Mouse (Mus musculus) megakaryocyte progenitor cell, adult 5-6 weeks (primary cell): ENCODE data around the gene Ldlrap1. TPM values are rescaled to one million over a fixed set of nuclear protein-coding genes. Genes with fewer than 3 reads are reported as not detected.

Experiments used
- ATAC-seq: replicated peaks from 2 replicates; pipeline ENCODE4 v1.8.0; 2016; ENCODE audit warnings: mild to moderate bottlenecking, moderate TSS enrichment, inconsistent platforms; ENCODE audit not compliant: poor library complexity
- total RNA-seq, 2 experiments: library from RNA; stranded (forward) in 1 of 2; stranded (reverse) in 1 of 2; fragments of 157-497, 149-512 nt in 1 of 2; fragments of 200-1000 nt in 1 of 2; gene quantifications; 2 replicates each; pipeline versions ENCODE4 v1.2.3 to v1.2.4; 2015 to 2017

Gene Ldlrap1
- total RNA-seq, 2 experiments from 2014 or later: 13.3 to 13.7 TPM

DNA sequence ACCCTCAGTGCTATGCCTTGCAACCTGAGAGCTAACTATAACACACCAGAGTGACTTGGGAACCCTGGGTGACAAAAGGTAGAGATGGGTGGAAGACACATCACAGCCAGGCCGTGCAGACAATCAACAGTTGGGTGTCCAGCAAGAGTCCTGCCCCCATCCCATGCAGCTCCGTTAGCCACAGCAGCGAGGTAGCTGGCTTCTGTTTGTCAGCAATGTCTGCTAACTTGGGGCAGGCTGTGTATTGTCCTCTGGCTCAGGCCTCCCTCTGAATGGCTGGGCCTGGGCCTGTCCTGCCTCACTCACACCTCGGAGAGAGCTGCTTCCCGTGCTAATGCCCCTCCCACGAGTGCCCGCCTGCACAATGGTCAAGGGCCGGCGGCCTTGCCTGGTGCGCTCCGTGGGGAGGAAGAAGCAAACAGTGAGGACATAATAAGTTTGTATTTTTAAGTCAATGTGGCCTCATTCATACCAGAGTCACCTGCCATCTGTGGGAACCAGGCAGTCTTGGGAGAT, 14.9 kb downstream of the Ldlrap1 start:
- no peak for ATAC-seq

DNA sequence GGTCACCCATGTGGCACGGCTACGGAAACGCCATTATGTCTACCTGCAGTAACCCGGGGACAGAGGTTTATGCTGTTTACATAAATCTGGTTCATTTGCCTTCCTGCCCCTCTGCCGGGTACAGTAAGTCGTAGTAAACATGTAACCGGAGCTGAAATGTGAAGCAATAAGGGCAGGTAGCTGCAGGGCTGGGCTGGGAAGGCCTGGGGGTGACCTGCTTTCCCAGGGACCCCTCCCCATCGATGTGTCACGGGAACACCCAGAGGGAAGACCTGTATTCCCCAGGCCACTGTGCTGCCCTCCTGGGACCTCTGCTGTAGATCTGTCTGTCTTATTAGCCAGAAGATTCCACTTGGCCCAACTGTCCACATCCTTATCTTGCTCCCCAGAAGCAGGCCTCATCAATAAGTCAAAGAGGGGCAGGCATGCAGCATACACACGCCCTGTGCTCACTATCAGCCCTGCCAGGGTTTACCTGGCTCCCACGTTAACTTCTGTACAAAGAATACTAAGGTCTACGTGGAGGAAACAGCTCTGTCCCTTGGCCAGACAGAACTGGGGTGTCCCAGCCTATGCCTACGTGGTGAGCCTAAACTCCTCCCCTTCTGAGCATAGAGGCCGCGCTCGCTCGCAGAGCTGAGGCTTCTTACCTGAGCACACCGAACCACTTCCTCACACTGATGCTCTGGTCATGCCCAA, 16.0 kb downstream of the Ldlrap1 start:
- peak; percentile 52 for ATAC-seq

DNA sequence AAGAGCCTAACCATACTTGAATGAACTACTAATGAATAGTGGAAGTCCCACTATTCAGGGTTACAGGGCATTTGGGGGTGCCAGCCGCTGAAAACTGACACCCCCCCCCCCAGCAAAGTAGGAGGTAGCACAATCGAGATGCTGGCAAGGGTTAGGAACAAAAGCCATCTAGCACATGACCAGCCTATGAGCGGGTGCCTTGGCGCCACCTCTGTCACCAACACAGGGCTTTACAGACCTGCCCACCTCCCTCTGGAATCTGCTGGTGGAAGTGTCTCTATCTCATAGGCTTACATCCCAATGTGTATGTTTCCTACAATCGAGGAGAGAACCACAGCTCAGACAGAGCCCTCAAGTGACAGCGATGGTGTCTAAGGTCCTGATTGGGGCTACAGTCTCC, 17.0 kb downstream of the Ldlrap1 start:
- no peak for ATAC-seq

DNA sequence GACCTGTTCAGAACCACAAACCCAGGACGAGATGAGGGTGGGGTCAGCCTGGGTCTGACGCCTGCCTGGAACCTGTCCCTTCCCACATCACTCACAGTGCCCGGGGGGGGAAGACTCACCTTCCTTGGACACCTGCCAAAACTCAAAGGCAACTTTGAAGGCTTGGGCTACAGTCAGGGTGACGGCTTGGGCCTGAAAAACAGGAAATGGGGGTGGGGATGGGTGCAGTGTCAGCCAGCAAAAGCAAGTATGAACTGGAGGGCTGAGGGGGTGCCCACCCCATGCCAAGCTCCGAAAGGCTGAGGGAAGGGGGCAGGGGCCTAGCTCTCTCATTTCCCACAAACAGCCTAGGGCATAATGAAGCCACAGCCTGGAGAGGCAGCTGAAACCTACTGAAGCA, 17.6 kb downstream of the Ldlrap1 start:
- ATAC-seq: no peak

DNA sequence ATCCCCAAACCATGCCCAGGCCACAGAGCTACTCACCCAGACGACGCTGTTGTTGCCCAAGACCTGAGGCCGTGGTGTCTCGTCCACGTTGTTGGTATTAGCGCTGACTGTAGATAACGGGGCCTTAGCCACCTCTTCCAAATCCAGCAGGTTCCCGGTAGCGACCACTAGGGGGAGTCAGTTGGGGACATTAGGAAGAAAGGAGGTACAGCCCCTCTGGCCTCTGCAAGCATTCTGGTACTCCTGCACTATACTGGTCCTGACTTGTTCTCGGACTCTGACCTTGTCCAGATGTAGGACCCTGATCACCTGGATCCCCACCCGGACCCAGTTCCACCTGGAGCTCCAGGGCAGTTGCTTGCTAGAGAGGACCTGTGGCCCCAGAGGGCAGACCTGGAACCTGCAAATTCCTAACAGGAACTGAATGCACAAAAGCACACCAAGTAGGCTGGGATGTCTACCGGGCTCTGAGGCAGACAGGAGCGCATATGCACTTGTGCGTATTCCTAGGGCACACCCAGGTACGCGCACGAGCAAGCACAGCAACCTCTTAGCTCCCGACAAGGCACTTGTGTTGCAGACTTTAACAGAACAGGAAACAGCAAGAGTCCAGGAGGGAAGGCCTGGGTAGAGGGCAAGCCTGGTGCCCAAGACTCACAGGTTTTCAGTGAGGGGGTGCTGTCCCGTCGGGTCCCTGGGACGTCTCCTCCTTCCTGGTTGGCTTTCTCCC, 18.4 kb downstream of the Ldlrap1 start:
- peak; percentile 65 for ATAC-seq

DNA sequence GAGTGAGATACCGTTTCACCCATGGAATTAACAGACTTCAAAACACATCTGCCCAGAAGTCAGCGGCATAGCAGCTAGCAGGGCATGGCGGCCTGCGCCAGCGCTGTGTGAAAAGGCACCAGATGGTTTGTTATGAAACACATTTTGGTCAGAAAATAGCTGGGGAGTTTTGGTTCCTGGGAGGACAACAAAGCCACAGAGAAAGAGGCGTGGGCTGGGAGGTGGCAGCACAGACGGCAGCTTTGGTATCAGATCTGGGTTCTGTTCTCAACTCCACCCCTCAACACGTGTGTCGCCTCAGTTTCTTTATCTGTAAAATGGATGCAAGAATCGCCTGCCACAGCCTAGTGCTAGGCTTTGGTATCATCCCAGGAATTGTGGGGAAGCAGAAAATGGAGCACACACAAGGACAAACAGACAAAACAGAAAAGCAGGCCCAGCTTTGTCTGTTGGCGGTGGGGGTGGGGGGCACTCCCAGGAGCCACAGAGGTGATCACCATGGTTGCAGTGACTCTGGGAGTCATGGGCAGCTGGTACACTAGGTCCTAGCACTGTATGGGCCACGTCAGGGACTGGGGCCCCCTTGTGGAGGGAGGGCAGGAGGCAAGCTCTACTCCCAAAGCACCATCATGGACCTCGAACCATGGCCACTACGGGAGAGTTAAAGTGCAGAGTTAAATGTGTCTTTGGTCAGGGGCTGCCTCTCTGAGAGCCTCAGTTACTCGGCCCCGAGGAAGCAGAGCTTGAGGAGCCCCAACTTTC, 21.7 kb downstream of the Ldlrap1 start:
- peak; percentile 24; the same call in 1 of the 2 replicates for ATAC-seq

DNA sequence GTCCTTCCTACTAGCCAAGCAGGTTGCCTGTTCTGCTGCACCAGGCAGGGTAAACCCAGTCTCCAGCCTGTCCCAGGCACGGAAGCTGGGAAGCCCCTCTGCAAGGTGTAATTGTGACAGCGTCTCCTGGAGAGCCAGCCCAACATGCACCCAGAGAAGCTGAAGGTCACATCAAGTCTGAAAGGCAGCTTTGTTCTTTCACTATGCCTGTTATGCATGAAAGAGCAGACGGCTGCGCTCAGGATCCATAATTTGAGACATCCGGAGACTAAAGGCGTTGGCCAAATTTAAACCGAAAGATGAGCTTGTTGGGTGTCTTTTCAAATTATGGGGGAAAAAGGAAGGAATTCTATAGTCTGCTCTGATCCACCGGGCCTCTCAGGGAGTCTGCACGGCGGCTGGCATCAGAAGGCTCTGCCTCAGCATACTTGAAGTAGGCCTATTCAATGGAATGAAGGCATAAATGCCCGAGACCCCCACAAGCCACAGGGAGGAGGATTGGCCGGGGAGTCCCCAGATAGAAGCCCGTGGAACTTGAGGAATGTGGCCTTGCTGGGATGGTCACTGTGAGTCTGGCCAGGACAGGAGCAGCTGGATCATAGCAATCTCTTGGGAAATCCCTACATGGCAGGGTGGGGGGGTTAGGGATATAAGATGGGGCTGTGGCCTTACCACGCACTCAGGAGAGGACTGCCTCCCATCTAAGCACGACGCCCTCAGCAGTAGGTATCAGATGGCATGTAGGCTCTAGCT, 23.8 kb downstream of the Ldlrap1 start:
- no peak for ATAC-seq

DNA sequence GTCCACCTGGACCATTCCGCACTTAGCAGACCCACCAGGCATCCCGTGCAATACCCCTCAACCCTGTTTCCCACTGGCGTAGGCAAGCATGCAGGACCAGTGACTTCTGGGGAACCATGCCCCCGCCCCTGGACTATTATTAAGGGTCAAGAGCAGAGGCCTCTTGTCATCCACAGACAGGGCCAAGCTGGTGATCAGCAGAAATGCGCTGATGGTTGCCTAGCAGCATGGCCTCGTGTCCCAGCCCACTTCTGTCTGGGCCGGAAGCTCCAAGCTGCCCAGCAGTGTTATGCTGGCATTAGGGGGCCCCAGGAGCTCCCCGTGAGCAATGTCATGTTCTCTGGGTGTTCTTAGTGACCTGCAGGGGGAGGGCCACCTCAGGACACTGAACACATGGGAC, 25.9 kb downstream of the Ldlrap1 start:
- no peak for ATAC-seq

DNA sequence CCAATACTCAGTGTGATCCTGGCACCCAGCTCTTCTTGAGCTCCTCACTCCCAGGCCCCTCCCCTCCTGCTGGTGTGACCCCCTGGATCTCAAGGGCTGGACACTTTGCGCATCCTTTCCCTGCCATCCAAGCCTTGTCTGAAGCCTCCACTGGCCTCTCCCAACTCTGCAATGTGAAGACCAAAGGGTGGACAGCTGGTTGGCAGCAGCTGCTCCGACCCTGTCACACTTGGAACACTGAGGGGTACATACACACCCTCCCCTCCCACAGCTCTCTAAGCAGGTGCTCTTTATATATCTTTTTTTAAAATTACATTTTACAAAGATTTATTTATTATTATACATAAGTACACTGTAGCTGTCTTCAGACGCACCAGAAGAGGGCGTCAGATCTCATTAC, 27.6 kb downstream of the Ldlrap1 start:
- no peak for ATAC-seq

DNA sequence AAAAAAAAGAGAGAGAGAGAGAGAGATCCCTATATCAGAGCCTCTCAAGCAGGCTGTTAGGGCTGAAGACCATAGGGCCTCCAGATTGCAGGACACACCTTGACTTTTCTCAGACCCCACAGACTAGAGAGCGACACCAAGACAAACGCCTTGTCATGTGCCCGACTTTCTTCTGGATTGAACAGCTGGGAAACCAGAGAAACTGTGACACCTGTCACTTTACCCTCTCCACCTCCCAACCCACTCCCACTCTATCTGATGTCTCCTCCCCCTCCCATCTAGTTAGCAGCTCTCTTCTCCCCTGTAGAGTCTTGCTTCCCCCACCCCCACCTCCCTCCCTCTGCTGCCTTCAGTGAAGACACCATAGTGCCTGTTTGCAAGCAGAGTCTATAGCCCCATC, 28.3 kb downstream of the Ldlrap1 start:
- no peak for ATAC-seq

DNA sequence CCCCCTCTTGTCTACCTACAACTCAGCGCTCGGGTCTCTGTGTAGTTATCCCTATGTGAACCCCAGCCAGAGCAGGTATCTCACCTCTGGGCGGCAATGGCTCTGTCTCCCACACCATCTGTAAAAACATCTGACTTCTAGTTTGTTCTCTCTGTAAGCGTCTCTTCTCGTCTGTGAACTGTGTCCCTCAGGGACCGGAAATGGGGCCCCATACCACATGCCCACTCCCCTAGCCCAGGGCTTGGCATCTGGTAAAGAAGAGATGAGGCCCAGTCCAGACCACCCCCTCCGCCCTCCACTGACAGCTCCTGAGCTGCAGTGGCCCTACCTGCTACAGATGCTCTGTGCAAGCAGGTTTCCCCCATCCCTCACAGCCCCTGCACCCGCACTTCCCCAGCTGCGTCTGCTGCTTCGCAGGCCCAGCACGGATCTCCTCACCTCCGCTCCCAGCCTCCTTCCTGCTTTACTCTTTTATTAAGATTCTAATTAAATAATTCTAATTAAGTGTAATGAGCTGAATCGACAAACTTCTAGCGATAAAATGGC, 30.4 kb downstream of the Ldlrap1 start:
- ATAC-seq: no peak

DNA sequence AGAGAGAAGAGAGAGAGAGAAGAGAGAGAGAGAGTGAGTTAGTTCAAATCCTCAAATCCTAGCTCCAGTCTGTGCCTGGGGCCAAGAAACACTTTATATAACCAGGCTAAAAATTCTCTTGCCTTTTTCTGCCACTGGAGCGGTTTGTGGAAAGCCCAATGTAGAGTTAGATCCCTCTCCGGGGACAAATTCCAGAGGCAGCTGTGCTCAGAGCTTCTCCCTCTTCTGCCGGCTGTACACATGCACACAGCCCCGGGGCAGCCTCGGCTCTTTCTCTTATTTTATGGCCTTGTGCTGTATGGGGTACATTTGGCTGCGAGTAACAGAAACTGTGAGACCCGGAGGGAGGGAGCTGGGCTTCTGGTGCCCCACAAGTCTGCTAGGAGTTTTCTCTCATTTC, 31.7 kb downstream of the Ldlrap1 start:
- no peak for ATAC-seq

DNA sequence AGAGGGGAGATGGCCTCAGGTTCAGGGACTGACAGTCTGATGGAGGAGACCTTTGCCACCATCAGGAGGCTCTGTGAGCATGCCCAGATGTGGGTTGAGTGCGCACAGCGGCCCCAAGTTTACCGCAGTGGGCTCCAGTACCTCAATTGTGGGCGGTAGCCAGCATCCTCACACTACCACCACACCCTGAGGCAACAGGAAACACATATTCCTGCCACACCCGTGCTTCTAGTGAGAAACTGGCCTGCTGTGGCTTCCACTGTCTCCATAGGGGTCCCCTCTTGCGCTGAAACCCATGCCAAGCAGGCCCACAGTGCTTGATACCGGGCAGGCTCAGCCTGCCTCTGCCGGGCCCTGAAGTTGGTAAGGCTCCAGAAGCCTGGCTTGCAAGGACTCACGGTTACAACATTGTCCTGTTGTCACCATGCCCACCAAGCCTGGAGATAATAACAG, 33.2 kb downstream of the Ldlrap1 start:
- ATAC-seq: peak; percentile 75

DNA sequence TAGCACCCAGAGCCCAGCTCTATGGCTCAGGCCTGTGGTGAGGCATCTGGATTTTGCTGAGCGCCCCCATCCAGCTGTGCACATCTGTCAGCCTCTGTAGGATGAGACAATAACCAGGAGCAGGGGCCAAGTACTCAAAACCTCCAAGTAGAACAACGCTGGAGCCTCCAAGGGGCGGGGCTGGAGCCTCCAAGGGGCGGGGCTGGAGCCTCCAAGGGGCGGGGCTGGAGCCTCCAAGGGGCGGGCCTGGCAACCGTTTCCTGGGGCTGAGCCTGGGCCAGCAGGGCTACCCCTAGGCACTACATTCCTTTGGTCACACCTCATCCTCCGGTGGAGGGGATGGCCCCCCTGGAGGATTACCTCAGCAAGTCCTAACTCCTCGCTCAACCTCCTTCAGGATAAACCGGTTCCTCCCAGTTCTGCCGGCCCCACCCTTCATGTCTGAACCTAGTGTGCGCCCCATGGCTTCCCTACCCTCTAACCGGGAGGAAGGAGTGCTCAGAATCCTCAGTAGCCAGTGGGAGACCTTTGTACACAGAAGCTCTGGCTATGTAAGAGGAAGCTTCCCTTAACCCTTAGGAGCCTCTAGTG, 33.7 kb downstream of the Ldlrap1 start:
- peak; percentile 61 for ATAC-seq

DNA sequence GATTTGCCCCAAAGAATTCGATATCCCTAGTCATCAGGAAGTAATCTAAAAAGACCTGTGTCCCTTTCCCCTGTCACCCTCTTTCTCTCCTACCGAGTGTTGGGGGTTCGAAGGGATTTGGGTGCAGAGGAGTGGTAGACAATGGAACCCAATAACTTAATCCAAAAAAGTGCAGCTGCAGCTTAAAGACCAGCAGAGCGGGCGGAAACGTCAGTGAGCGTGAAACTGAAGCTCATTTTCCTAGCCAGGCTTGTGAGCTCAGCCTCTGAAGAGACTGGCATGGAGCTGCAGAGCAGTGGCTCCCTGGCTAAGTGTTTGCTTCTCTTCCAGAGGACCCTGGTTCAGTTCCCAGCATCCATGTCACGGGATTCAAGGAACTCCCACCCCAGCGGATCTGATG, 34.5 kb downstream of the Ldlrap1 start:
- no peak for ATAC-seq

DNA sequence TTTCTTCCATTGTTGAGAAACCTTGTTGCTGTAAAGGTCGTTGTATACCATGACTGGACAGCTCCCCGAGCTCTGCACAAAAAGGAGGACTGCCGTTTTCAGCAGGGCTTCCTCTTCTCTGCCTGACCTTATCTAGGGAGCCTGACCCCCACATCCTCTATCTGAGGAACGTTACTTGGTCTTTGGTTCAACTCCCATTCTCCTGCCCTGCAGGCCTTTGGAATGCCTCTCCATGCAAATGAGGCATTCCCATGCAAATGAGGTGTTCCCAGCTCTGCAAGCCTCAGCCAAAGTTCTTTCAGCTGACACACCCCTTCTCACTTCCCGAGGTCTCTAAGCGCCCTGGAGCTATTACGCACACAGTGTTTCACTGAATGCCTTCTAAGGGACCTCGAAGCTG, 37.7 kb downstream of the Ldlrap1 start:
- ATAC-seq: peak; percentile 26

DNA sequence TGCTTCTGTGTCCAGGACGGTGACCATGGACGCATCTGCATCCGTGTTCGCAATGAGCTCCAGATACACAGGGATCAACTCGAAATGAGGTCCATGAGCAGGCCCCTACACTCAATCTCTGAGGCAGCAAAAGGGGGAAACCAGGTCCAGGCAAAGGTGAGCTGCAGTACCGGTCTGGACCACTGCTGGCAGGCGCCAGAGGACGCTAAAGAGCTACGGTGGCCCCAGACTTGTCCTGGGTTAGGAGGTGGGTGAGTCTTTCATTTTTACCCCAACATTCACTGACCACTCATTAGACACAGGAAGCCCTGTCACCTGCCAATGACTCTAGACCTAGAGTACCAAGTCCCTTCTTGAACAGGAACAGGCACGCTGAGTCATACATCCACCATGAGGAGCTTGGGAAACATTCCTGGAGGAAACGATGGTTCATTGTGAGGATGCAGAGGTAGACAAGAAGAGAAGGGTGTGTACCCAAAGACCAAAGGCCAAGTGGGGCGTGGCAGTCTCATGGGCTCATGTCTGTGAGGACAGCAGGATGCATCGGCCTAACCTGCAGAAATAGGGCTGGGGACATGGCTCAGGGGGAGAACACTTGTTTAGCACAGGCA, 42.0 kb downstream of the Ldlrap1 start:
- ATAC-seq: no peak

DNA sequence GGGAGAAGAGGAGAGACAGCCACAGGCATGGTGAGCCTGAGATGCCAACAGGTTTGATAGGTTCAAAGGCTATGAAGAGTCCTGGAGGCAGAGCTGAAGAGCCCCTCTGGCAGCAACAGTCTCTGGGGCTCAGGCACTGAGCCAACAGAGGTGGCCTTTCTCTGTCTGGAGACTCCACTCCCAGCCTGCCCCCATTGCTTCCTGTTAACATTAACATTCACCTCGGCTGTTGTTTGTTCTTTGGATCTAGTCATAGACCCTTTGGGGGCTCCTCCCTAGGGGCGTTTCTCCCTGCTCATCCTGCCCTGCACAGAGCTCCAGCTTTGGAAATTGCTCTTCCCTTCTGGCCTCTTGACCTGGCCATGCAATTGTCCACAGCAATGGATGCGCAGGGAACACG, 42.9 kb downstream of the Ldlrap1 start:
- no peak for ATAC-seq

DNA sequence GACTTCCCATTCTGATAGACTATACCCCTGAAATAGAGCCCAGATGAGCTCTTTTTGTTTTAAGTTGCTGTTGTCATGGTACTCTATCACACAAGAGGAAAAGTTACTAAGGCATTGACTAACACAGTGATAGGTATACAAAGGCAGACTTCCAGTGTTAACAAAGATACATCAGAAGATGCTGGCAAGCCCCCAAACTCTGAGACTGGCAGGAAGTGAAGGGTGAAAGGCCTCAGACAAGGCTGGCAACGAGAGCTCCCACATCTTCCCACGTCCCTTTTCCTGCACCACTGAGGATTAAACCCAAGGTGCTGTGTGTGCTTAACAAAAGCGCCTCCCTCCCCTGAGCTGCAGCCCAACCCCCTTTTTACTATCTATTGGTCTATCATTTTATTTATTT, 44.6 kb downstream of the Ldlrap1 start:
- no peak for ATAC-seq

DNA sequence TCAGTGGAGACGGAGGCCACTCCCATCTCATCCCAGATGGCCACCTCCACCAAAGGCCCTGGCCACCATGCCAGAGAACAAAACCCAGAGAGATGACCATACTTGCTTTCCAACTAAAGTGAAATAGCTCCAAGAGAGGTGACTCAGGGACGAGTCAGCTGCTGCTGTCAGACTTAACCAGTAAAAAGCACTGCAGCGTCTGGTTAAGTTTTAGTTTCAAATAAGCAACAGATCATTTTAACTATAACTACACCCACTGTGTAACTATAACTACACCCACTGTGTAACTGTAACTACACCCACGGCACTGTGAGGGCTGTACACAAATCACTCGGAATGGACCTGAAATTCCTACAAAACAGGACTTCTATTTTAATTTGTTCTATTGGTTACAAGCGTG, 46.7 kb downstream of the Ldlrap1 start:
- ATAC-seq: no peak
